Mouse (Mus musculus): Measurements from ENCODE around the gene Sec22c.
A peak's percentile ranks its signal among the peaks of the same experiment; 100 is the strongest.

The Sec22c gene

GRCm38 (mm10) chr9:121704646-121705625 is at the start of gene Sec22c:
TSS of gene Sec22c (minus strand) at chr9:121705490.
- DNase-seq, result peak; percentile 92

GRCm38 (mm10) chr9:121754624-121755023 is 49.3 kb upstream of the Sec22c start:
- DNase-seq, result no peak

DNA sequence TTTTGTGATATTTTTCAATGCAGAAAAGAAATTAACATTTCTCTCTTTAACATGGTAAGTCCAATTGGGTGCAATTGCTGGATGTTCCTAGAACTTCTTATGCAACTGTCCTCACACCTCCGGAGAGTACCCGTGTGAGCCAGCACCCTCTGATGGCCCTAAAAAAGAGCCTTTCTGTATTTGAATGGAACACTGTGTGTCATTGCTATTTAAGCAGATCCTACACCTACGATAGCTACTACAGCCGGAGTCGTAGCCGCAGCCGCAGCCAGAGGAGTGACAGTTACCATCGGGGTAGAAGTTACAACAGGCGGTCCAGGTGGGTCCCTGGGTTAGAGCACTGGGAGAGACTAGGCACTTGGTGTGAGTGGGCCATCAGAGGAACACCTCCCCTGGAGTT is 47.5 kb upstream of the Sec22c start:
- peak; percentile 82 for DNase-seq

GRCm38 (mm10) chr9:121744051-121744450 is 38.8 kb upstream of the Sec22c start:
- no peak for DNase-seq

DNA sequence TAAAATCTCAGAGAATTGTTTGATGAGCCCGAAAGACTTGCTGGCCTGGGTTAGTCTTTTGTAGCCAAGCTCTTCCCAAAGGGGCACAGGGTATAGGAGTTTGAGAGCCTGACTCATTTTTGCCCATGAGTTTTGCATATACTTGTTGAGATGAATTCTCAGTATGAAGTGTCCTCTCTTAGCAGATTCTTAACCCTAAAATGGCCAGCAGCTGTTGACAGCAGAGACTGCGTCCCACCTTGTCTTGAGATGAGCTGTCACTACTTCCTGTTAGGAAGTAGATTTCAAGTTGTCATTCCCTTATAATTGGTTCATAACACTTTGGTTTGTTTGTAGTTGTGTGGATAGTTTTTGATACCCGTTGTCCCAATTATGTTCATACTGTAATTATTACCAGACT is 35.9 kb upstream of the Sec22c start:
- DNase-seq, result no peak

DNA sequence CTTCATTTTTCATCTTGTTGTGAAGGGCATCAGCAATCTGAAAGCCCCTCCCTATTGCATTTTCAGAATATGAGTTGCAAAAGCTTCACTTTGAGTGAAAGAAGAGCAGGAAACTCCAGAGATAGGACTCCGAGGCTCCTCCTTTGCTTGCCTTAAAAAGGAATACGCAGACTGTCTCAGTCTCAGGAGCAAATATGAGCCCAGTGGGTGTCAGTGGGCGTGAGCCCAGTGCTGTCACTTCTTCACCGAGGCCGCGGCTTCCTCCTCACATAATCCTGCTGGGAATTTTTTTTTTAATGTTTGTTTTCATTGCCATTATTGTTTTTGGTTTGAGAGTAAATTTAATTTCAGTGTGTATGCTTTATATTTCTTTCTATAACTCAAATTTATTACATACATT is 35.2 kb upstream of the Sec22c start:
- no peak for DNase-seq

GRCm38 (mm10) chr9:121719347-121720331 is 14.3 kb upstream of the Sec22c start:
- DNase-seq, result no peak

GRCm38 (mm10) chr9:121718792-121719318 is 13.6 kb upstream of the Sec22c start, which contains the start of gene Nktr:
TSS of gene Nktr (plus strand) at chr9:121719169.
- DNase-seq, result peak; percentile 99

- no peak for DNase-seq
These were observed 12.9 kb upstream of the Sec22c start for GRCm38 (mm10) chr9:121718070-121718705.

DNA sequence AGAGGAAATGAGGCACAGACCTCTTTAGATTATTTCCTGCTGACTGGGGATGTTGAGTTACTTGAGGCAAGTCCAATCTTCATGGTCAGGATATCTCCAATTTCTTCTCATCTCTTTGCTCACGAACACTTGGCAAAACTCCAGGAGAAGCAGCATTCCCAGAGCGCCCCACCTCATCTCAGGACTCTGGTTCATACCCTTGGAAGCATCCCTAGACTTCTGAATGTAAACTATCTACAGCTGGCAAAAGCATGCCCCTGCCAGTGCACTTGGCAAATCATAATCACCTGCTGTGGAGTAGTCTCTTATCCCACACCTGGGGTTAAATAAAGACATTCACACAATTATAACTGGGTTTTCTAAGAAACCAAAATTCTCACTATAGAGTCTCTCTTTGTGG is 11.8 kb upstream of the Sec22c start:
- no peak for DNase-seq

DNA sequence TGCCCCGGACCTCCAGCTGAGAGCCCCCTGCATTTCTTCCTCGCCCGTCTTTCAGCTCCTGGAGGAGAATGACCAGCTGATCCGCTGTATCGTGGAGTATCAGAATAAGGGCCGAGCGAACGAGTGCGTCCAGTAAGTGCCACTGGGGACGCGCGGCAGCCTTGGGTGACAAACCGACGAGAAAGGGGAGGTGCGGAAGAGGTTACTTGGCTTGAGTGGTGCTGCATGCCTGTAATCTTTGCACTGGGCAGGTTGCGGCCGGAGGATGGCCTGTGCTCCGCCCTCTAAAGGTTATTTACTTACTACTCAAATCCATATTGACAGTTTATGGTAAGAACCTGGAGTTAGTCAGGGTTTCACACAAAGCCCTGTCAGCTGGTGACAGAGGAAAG is 5.3 kb upstream of the Sec22c start:
- no peak for DNase-seq

DNA sequence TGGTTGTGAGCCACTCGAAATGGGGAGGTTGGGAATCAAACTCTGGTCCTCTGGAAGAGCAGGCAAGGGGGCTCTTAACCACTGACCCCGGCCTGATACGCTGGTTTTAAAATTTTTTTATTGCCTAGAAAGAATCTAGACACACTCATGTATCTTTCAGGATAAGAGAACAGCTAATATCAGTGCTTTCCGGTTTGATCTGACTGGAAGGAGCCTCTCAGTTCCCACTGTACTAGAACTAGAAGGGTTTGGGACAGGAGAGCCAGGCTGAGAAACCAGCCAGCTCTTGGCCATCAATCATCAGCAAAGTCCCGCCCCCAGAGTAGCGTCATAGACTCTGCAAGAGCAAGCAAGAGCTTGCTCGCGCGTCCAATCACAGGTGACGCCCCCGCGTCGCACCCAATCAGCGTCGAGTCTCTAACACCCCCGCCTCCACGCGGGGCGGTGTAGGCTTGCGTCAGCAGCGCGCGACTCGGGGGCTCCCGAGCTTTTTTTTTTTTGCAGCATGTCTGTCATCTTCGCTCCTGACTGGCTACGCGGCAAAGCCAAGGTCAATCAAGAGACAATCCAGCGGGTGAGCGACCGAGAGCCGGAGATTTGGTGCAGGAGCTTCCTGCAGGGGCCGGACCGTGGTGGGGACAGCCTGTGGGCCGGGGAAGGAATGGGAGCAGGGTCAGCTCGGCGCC is 4.8 kb upstream of the Sec22c start, which contains the start of gene Ss18l2:
Gene Ss18l2 (plus strand): TSS at position 432 of the 686 bp plus-strand sequence.
- DNase-seq, result peak; percentile 98

- no peak for DNase-seq
These were observed 3.5 kb upstream of the Sec22c start for GRCm38 (mm10) chr9:121708506-121709486.

DNA sequence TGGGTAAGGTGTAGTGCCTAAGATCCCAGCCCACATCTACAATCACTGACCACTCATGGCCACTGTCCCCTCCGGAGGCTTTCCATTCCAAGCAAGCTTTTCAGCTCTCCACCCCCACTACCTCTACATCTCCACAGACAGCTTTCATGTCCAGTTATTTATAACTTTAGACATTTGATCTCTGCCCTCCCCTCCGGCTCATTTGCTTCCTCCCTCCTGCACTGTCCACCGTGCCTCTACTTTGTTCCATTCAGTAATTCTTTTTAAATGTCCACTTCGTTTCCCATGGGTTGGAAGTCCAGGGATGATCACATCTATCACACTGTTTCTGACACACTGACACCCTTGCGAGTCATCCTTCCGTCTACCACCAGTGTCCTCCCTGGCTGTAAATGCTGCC is 2.5 kb upstream of the Sec22c start:
- DNase-seq, result no peak

- DNase-seq, result no peak
These were observed 862 bp upstream of the Sec22c start for GRCm38 (mm10) chr9:121706029-121706675.

DNA sequence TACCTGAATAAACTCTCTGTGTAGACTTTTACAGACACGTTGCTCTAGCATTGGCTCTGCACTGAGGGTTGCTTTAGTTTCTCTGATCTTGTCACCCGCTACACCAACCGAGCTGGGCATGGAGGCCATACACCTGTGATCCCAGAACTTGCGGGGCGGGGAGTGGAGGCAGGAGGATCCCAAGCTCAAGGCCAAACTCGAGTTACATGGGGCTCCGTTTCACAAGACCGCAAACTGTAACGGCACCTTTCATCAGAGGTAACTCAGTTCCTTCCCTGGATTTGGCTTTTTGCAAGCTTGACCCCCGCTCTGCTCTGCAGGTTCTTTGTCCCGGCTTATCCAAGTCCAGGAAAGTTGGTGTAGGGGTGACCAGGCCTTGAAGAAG is 1.0 kb downstream of the Sec22c start:
- no peak for DNase-seq

DNA sequence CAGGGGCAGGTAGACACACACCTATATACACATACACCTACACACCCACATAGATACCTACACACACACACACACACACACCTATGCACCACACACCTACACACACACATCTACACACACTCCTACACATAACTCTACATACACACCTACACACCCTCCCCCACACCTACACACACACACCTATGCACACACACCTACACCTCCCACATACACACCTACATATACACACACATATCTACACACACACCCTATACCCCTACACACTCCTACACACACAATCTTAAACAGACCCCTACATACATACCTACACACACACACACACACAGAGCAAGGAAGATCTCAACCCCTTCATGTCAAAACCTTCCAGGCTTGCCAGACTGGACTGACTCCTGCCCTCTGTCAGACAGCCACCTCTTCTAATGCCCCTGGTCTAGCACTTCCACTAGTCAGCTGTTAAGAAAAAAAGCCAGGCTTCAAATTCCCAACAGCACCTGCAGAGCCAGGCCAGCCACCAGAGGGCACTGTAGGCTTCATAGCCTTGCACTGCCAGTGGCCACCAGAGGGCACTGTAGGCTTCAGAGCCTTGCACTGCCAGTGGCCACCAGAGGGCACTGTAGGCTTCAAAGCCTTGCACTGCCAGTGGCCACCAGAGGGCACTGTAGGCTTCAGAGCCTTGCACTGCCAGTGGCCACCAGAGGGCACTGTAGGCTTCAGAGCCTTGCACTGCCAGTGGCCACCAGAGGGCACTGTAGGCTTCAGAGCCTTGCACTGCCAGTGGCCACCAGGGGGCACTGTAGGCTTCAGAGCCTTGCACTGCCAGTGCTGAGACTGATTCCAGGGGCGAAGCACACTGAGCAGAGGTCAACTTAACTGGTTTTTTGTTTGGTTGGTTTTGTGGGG is 7.9 kb downstream of the Sec22c start:
- no peak for DNase-seq

GRCm38 (mm10) chr9:121696626-121697025 is 8.7 kb downstream of the Sec22c start:
- DNase-seq, result no peak

- no peak for DNase-seq
These were observed 10.6 kb downstream of the Sec22c start for GRCm38 (mm10) chr9:121694736-121695135.

Data from right cerebral cortex, adult 18-20 months (tissue).